In the genomic region with DNA sequence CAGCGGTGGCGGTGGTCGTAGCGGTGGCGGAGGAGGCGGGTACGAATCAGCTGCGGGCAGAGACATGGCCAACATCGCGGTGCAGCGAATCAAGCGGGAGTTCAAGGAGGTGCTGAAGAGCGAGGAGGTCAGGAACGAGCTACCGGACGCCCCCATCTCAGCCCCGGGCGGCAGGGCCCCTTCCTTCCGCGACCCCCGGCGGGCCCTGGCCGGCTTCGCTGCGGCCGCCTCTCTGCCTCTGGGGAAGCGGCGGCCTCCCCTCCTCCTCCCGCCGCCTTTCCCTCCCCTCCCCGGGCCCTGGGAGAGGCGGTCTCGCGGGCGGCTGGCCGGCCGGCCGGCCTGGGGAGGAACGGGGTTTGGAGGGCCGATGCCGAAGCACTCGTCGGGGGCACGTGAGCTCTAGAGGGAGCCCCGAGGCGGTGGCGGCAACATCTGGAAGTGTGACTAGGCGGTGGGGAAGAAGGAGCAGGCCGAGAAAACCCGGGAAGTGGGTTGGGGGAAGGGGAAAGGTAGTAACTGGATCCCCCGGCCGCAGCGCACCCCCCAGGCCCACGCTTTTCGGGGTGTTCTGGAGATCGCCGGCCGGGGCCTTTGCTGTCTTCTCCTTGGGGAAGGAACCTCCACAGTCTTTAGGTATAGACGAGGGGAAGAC, we compare ENCODE assay signal across 8 mouse cellular contexts. TPM values are rescaled to one million over a fixed set of nuclear protein-coding genes. Genes with fewer than 3 reads are reported as not detected.
A peak's percentile ranks its signal among the peaks of the same experiment; 100 is the strongest.
DNase-seq lines count a peak whose midpoint lies in the region; ATAC-seq lines count a peak whose summit lies in the region.

No protein-coding gene starts in this region.

- H3K4me3 ChIP-seq in heart, embryonic 10.5 days = peak overlapping the region; percentile 97
- peak overlapping the region; percentile 94 for H3K4me3 ChIP-seq in embryonic facial prominence, embryonic 12.5 days
- peak overlapping the region; percentile 80 for H3K4me3 ChIP-seq in hindbrain, embryonic 11.5 days (ENCODE audit: low read depth, low read length)
- peak overlapping the region; percentile 93 for H3K4me3 ChIP-seq in midbrain, embryonic 13.5 days (replicated peaks)
- H3K4me3 ChIP-seq in stomach, embryonic 16.5 days (replicated peaks; ENCODE audit: low read length) = peak overlapping the region; percentile 60

- peak; percentile 61 for ATAC-seq in embryonic facial prominence, embryonic 12.5 days (ENCODE audit: insufficient number of reproducible peaks, insufficient read depth, low FRiP score, low TSS enrichment)
- ATAC-seq in hindbrain, embryonic 11.5 days (ENCODE audit: low FRiP score) = peak; percentile 82
- peak; percentile 77 for ATAC-seq in midbrain, embryonic 13.5 days
- peak; percentile 54 for ATAC-seq in stomach, embryonic 16.5 days (ENCODE audit: insufficient read depth, low FRiP score)

- H3K9ac ChIP-seq in embryonic facial prominence, embryonic 12.5 days = peak overlapping the region; percentile 99
- peak overlapping the region; percentile 94 for H3K9ac ChIP-seq in hindbrain, embryonic 11.5 days (ENCODE audit: low read depth, low read length)
- H3K9ac ChIP-seq in midbrain, embryonic 13.5 days (replicated peaks) = peak overlapping the region; percentile 95
- peak overlapping the region; percentile 92 for H3K9ac ChIP-seq in stomach, embryonic 16.5 days (ENCODE audit: low read length)

- peak overlapping the region; percentile 73 for H3K4me2 ChIP-seq in embryonic facial prominence, embryonic 12.5 days (replicated peaks)
- peak overlapping the region; percentile 74 for H3K4me2 ChIP-seq in hindbrain, embryonic 11.5 days (replicated peaks; ENCODE audit: low read depth, low read length)
- peak overlapping the region; percentile 70 for H3K4me2 ChIP-seq in midbrain, embryonic 13.5 days (replicated peaks)
- peak overlapping the region; percentile 76 for H3K4me2 ChIP-seq in stomach, embryonic 16.5 days (ENCODE audit: low read depth, low read length)

- 0 out of 2 replicates have a peak, but pooled peaks cover 3% of the 10 kb centered on the region for H3K36me3 ChIP-seq in heart, embryonic 10.5 days
- no peaks in the 10 kb centered on the region for H3K36me3 ChIP-seq in embryonic facial prominence, embryonic 12.5 days
- no peaks in the 10 kb centered on the region for H3K36me3 ChIP-seq in hindbrain, embryonic 11.5 days (ENCODE audit: control insufficient read depth, insufficient read depth, low read length)
- H3K36me3 ChIP-seq in midbrain, embryonic 13.5 days = no peaks in the 10 kb centered on the region
- no peaks in the 10 kb centered on the region for H3K36me3 ChIP-seq in stomach, embryonic 16.5 days (ENCODE audit: control insufficient read depth, insufficient read depth, low read length)

- H3K27ac ChIP-seq in heart, embryonic 10.5 days = peak overlapping the region; percentile 96
- H3K27ac ChIP-seq in embryonic facial prominence, embryonic 12.5 days = peak overlapping the region; percentile 100
- peak overlapping the region; percentile 87 for H3K27ac ChIP-seq in hindbrain, embryonic 11.5 days (ENCODE audit: low read depth, low read length)
- peak overlapping the region; percentile 99 for H3K27ac ChIP-seq in midbrain, embryonic 13.5 days
- peak overlapping the region; percentile 95 for H3K27ac ChIP-seq in stomach, embryonic 16.5 days (ENCODE audit: low read length)

- no peaks in the 10 kb centered on the region for H3K27me3 ChIP-seq in heart, embryonic 10.5 days (ENCODE audit: insufficient read depth, poor library complexity, severe bottlenecking)
- H3K27me3 ChIP-seq in embryonic facial prominence, embryonic 12.5 days = no peaks in the 10 kb centered on the region
- no peaks in the 10 kb centered on the region for H3K27me3 ChIP-seq in hindbrain, embryonic 11.5 days (ENCODE audit: control insufficient read depth, insufficient read depth, low read length)
- H3K27me3 ChIP-seq in midbrain, embryonic 13.5 days = no peaks in the 10 kb centered on the region
- no peaks in the 10 kb centered on the region for H3K27me3 ChIP-seq in stomach, embryonic 16.5 days (ENCODE audit: control insufficient read depth, insufficient read depth, low read length)

- no peak for DNase-seq in heart, embryonic 10.5 days (ENCODE audit: low spot score)
- DNase-seq in heart, adult 9 months (ENCODE audit: low spot score in 2 of 2) = no peak
- DNase-seq in MEL-GATA-1-ER (ENCODE audit: extremely low read depth, low read depth) (peak; percentile 23), liver (peak; percentile 78)
- DNase-seq in hindbrain, embryonic 11.5 days (ENCODE audit: low spot score) = peak; percentile 80

- WGBS in heart, embryonic 10.5 days = under 1% methylated on average over 49 of the region's 59 CpGs
- WGBS in embryonic facial prominence, embryonic 12.5 days = under 1% methylated on average over 53 of the region's 59 CpGs
- under 1% methylated on average over 38 of the region's 59 CpGs for WGBS in hindbrain, embryonic 11.5 days
- under 1% methylated on average over 49 of the region's 59 CpGs for WGBS in midbrain, embryonic 13.5 days
- WGBS in stomach, embryonic 16.5 days = under 1% methylated on average over 54 of the region's 59 CpGs

- no peaks in the 10 kb centered on the region for H3K9me3 ChIP-seq in heart, embryonic 10.5 days
- no peaks in the 10 kb centered on the region for H3K9me3 ChIP-seq in embryonic facial prominence, embryonic 12.5 days
- H3K9me3 ChIP-seq in hindbrain, embryonic 11.5 days (ENCODE audit: control insufficient read depth, low read length) = no peaks in the 10 kb centered on the region
- H3K9me3 ChIP-seq in midbrain, embryonic 13.5 days = no peaks in the 10 kb centered on the region
- no peaks in the 10 kb centered on the region for H3K9me3 ChIP-seq in stomach, embryonic 16.5 days (replicated peaks; ENCODE audit: control insufficient read depth, low read length)

- H3K4me1 ChIP-seq in heart, embryonic 10.5 days = peaks cover 23% of the 10 kb centered on the region
- peaks cover 9% of the 10 kb centered on the region; the same call in 1 of the 2 replicates for H3K4me1 ChIP-seq in embryonic facial prominence, embryonic 12.5 days
- no peaks in the 10 kb centered on the region; the same call in 1 of the 2 replicates for H3K4me1 ChIP-seq in hindbrain, embryonic 11.5 days (replicated peaks; ENCODE audit: control insufficient read depth, insufficient read depth, low read length)
- H3K4me1 ChIP-seq in midbrain, embryonic 13.5 days (replicated peaks) = peaks cover 23% of the 10 kb centered on the region
- peaks cover 6% of the 10 kb centered on the region for H3K4me1 ChIP-seq in stomach, embryonic 16.5 days (ENCODE audit: control insufficient read depth, insufficient read depth, low read length)

RNA-seq across cellular contexts. Expression of a gene that starts 0.5 kb away (rescaled TPM):
- polyA plus RNA-seq in heart, embryonic 10.5 days (2016; fragmentation: Nextera tagmentation; extraction: Ambion mirVana) = 170 and 199 TPM in 2 replicates
- polyA plus RNA-seq in embryonic facial prominence, embryonic 12.5 days (2016; fragmentation: Nextera tagmentation; extraction: Ambion mirVana) = 201 and 206 TPM in 2 replicates
- polyA plus RNA-seq in hindbrain, embryonic 11.5 days (2014; fragmentation: Nextera tagmentation; extraction: Ambion mirVana) = 147 and 172 TPM in 2 replicates
- 197 and 204 TPM in 2 replicates for polyA plus RNA-seq in midbrain, embryonic 13.5 days (2015; fragmentation: Nextera tagmentation; extraction: Ambion mirVana)
- polyA plus RNA-seq in stomach, embryonic 16.5 days (2015; fragmentation: Nextera tagmentation; extraction: Ambion mirVana) = 145 and 155 TPM in 2 replicates

RNA-seq across cellular contexts. Expression of a gene that starts 0.6 kb away (rescaled TPM):
- polyA plus RNA-seq in heart, embryonic 10.5 days (2016; fragmentation: Nextera tagmentation; extraction: Ambion mirVana) = 99.0 and 106 TPM in 2 replicates
- polyA plus RNA-seq in embryonic facial prominence, embryonic 12.5 days (2016; fragmentation: Nextera tagmentation; extraction: Ambion mirVana) = 108 and 111 TPM in 2 replicates
- 109 and 111 TPM in 2 replicates for polyA plus RNA-seq in hindbrain, embryonic 11.5 days (2014; fragmentation: Nextera tagmentation; extraction: Ambion mirVana)
- 164 and 167 TPM in 2 replicates for polyA plus RNA-seq in midbrain, embryonic 13.5 days (2015; fragmentation: Nextera tagmentation; extraction: Ambion mirVana)
- polyA plus RNA-seq in stomach, embryonic 16.5 days (2015; fragmentation: Nextera tagmentation; extraction: Ambion mirVana) = 187 and 192 TPM in 2 replicates

RNA-seq across cellular contexts. Expression of a gene that starts 44.9 kb away (rescaled TPM):
- not detected in 2 replicates for polyA plus RNA-seq in heart, embryonic 10.5 days (2016; fragmentation: Nextera tagmentation; extraction: Ambion mirVana)
- not detected in 2 replicates for polyA plus RNA-seq in embryonic facial prominence, embryonic 12.5 days (2016; fragmentation: Nextera tagmentation; extraction: Ambion mirVana)
- polyA plus RNA-seq in hindbrain, embryonic 11.5 days (2014; fragmentation: Nextera tagmentation; extraction: Ambion mirVana) = 1.3 TPM in 1 of 2 replicates, not detected in the other
- not detected in 2 replicates for polyA plus RNA-seq in midbrain, embryonic 13.5 days (2015; fragmentation: Nextera tagmentation; extraction: Ambion mirVana)
- not detected in 2 replicates for polyA plus RNA-seq in stomach, embryonic 16.5 days (2015; fragmentation: Nextera tagmentation; extraction: Ambion mirVana)

Comparison
In these comparisons a context has a peak if more than half of its experiments do, and no peak if none do; other contexts are left out.
1. DNase-seq: peak in MEL-GATA-1-ER (single experiment), hindbrain, embryonic 11.5 days (single experiment) and liver (single experiment); none in heart, embryonic 10.5 days (single experiment) and heart, adult 9 months (0 of 2).
2. Peak in every context shown above with its lines, with median percentiles within 50 percentile points of each other: H3K27ac ChIP-seq, H3K4me3 ChIP-seq, ATAC-seq, H3K4me2 ChIP-seq and H3K9ac ChIP-seq.